Mouse (Mus musculus) heart, adult 2 months (tissue): ENCODE results near the gene Foxj3.

Experiments used
- CTCF ChIP-seq: fragments of 200-600 bp; IDR thresholded peaks from 2 replicates; pipeline ENCODE4 v1.8.1; 2022; ENCODE audit warnings: antibody characterized with exemption, mild to moderate bottlenecking, moderate library complexity
- POLR2A ChIP-seq: fragments of 200-500 bp; IDR thresholded peaks from 2 replicates; pipeline ENCODE4 v1.6.1; 2011; ENCODE audit warnings: mild to moderate bottlenecking, low read depth, low read length, control low read depth; ENCODE audit not compliant: insufficient read depth

- no peak for TF ChIP-seq CTCF
- TF ChIP-seq POLR2A = no peak
Observed at GRCm38 (mm10) chr4:119555466-119555865, 18.7 kb downstream of the Foxj3 start.
